Mouse (Mus musculus) frontal cortex, postnatal 10 days (tissue): ENCODE measurements around the gene Ttll10.

Source experiments
- DNase-seq, 2 experiments: peaks; one replicate each; pipeline ENCODE4 v3.0.0; 2022; ENCODE audit warnings: low spot score in 2 of 2, mixed read lengths in 1 of 2

Ttll10 gene

GRCm38 (mm10) chr4:156024184-156024583 lies 35.0 kb downstream of the Ttll10 start:
- no peak for DNase-seq

GRCm38 (mm10) chr4:156023520-156023919 lies 35.7 kb downstream of the Ttll10 start:
- no peak for DNase-seq

GRCm38 (mm10) chr4:156021942-156022419 lies 37.2 kb downstream of the Ttll10 start:
- no peak for DNase-seq

DNA sequence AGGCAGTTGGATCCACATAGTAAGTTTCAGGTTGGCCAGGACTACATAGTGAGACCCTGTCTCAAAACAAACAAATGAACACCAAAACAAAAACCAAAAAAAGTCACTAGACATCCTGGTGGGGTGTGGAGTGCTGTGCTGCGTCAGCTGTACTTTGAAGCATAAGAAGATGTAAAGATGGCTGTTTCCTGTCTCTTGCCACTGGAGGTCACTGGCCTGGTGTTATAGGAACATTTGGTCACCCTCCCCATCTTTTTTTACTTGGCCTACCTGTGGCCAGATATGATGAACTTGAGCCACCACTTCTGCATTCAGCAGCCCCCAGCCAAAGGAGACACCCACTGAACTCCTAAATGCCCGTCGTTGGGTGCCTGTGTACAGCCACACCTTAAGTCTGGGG lies 37.8 kb downstream of the Ttll10 start:
- DNase-seq, result no peak

DNA sequence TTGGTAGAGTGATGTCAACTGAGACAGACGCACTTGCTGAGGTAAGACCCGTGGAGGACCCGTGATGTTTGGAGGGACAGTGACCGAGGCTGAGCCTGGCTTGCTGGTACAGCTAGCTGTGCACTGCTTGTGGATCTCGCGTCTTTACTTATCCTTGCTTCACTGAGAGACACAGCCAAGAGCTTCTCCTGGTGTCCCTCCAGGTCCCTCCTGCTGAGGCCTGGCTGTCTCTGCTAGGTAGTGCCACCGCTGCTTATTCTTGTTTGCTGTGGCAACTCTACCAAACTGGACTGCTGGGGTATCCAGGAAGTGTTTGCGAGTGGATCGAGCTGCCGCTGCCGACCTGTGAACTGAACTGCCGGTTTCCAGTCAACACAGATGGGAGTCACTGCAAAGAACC lies 39.4 kb downstream of the Ttll10 start:
- no peak for DNase-seq

DNA sequence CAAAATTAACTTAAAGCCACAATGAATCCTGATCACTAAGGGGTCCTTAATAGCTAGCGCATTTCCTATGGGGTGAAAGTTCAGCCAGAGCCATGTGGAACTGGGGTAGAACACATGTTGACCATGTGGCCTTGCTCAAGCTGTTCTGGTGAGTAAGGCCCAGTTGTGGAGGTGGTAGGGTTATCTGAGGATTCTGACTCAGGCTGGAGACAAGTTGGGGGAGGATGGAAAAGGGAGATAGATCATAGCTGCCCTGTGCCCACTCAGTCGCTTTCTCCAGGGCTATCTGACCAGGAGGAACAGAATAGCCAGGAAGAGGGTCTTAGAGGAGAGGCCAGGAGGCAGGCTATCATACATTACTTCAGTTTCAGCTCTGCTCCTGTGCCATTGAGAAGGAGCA lies 44.8 kb downstream of the Ttll10 start:
- no peak for DNase-seq

GRCm38 (mm10) chr4:156013637-156014036 lies 45.6 kb downstream of the Ttll10 start, which contains the start of gene Tnfrsf4:
Gene Tnfrsf4 (plus strand): TSS chr4:156013843.
- no peak for DNase-seq

DNA sequence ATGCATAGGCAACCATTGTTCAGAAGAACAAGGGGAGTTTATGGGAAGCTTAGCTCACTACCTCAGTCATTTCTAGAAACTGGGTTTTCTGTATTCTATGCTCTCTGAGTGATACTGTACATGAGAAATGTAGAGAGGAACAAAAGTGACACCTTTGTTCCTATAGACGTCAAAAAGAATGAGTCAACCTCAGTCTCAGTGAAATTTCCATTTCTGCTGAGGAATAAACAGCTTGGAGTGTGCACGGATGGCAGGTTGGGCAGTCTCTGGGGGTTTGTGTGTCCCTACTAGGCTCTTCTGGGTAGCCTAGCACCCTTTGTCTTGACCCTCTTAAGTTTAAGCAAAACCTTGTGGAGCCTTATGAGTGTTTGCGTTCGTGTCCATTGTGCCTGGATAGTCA lies 50.8 kb downstream of the Ttll10 start:
- no peak for DNase-seq

GRCm38 (mm10) chr4:156004109-156004508 lies 55.1 kb downstream of the Ttll10 start:
- DNase-seq, result no peak

GRCm38 (mm10) chr4:155993606-155994005 lies 65.6 kb downstream of the Ttll10 start:
- no peak for DNase-seq

DNA sequence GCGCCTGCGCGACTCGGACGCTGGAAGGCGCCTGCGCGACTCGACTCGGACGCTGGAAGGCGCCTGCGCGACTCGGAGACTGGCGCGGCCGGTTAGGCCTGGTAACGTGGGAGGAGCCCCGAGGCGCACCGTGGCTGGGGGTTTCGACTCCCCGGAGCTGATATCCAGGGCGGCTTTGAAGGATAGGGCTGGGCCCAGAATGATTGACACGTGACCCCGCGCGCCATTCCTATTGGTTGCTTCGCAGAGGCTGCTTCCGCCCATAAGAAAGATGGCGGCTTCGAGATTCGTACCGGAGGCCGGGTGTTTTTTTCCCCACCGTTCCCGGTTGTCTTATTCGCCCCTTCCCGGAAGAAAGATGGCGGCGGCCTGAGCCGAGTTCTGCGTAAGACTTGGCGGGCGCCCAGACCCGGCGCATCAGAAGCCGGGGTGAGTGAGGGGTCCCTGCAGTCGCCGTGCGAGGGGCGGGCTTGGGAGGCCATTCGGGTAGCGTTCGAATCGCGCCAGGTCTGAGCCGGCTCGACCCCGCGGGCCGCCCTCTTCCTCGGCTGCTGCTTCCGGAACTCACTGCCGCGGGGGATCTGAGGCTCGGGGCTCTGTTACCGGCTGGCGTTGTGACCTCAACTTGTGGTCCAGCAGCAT lies 66.2 kb downstream of the Ttll10 start:
- DNase-seq, result peak; percentile 91 to 94

GRCm38 (mm10) chr4:155992241-155992905 lies 66.8 kb downstream of the Ttll10 start, which contains the start of the genes B3galt6 and Sdf4:
Gene B3galt6 (minus strand): TSS chr4:155992649.
Gene Sdf4 (plus strand): TSS chr4:155992872.
- DNase-seq, result peak in 1 of 2 experiments; percentile 87

GRCm38 (mm10) chr4:155991908-155992230 lies 67.3 kb downstream of the Ttll10 start:
- DNase-seq, result peak in 1 of 2 experiments; percentile 76

- DNase-seq, result no peak
Observed at GRCm38 (mm10) chr4:155991211-155991907, 67.9 kb downstream of the Ttll10 start.
